Mouse (Mus musculus) spleen, postnatal 14 days (tissue): ENCODE results near the gene Stom.

ENCODE experiments used
- DNase-seq, 2 experiments: peaks; one replicate each; pipeline ENCODE4 v3.0.0; 2021 to 2022; ENCODE audit warnings: low spot score in 2 of 2

Stom gene

GRCm38 (mm10) chr2:35272881-35273280 is 63.9 kb downstream of the Stom start:
- no peak for DNase-seq

- DNase-seq: no peak
Measured at GRCm38 (mm10) chr2:35271817-35272216, 65.0 kb downstream of the Stom start.

- DNase-seq: peak in 1 of 2 experiments; percentile 48
Measured at GRCm38 (mm10) chr2:35270531-35270984, 66.2 kb downstream of the Stom start.

- DNase-seq: no peak
Measured at GRCm38 (mm10) chr2:35269716-35270260, 67.0 kb downstream of the Stom start.

- no peak for DNase-seq
Measured at GRCm38 (mm10) chr2:35269136-35269535, 67.6 kb downstream of the Stom start.

- no peak for DNase-seq
Measured at GRCm38 (mm10) chr2:35267876-35268566, 68.8 kb downstream of the Stom start.

- no peak for DNase-seq
Measured at GRCm38 (mm10) chr2:35267156-35267875, 69.5 kb downstream of the Stom start.

- DNase-seq: no peak
Measured at GRCm38 (mm10) chr2:35266251-35266905, 70.4 kb downstream of the Stom start.

GRCm38 (mm10) chr2:35265775-35266174 is 71.0 kb downstream of the Stom start:
- DNase-seq: no peak

- no peak for DNase-seq
Measured at GRCm38 (mm10) chr2:35265296-35265695, 71.5 kb downstream of the Stom start.

GRCm38 (mm10) chr2:35264095-35264494 is 72.7 kb downstream of the Stom start:
- no peak for DNase-seq
